Mouse (Mus musculus): Measurements from ENCODE around the gene Zfp618.

DNA sequence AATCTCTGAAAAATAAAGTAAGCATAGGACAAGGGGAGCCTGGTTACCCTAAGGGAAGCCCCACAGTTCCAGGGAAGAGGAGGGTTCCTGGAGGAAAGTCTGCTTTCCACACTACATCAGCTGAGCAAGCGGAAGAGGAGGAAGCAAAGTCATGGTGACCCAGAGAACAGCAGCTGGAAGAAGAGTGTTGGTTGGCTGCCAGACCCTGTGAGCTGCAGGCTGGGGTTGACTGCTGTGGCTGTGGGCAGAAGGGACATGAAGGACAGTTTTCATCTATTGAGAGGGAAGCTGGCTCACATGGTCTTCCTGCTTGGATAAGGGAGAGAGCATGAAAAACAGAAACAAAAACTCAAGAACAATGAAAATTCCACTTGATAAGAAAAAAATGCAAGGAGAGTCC, 132.2 kb downstream of the Zfp618 start:
- no peak for TF ChIP-seq CTCF (conservative IDR thresholded peaks at IDR 0.05; ENCODE audit: low read length)
- TF ChIP-seq POU5F1 (IDR thresholded peaks at IDR 0.05; ENCODE audit: borderline replicate concordance, low read length): no peak
